Mouse (Mus musculus) stomach, postnatal 0 days (tissue): ENCODE results near the gene Slc16a10.

Experiments
- CTCF ChIP-seq: IDR thresholded peaks from 2 replicates; pipeline ENCODE4 v1.5.1; 2016; ENCODE audit warnings: antibody characterized with exemption, low read depth, mild to moderate bottlenecking, moderate library complexity
- EP300 ChIP-seq: optimal IDR thresholded peaks from 2 replicates; pipeline ENCODE3; 2016; ENCODE audit warnings: antibody characterized with exemption

GRCm38 (mm10) chr10:40163338-40163737 lies 21.3 kb upstream of the Slc16a10 start:
- TF ChIP-seq CTCF: no peak
- no peak for TF ChIP-seq EP300
